ENCODE assay signal across 11 mouse cellular contexts in genomic region chr7:16821091-16821490, GRCm38 (mm10). TPM values are rescaled to one million over a fixed set of nuclear protein-coding genes. Genes with fewer than 3 reads are reported as not detected.
A peak's percentile ranks its signal among the peaks of the same experiment; 100 is the strongest.
DNase-seq lines count a peak whose midpoint lies in the region; ATAC-seq and TF ChIP-seq lines count a peak whose summit lies in the region.
"Had no signal": no experiment of that assay in that cellular context is flagged by ENCODE, and none has a peak within 500 bp of the region (broad histone marks: within the 10 kb centered on the region; RNA-seq: fewer than 3 reads in every experiment).

No protein-coding gene starts in this region.

- no peak for TF ChIP-seq EP300 in stomach, postnatal 0 days (optimal IDR thresholded peaks at IDR 0.05)

- no peak for ATAC-seq in cerebellum, adult (ENCODE audit: insufficient number of reproducible peaks, low FRiP score, low TSS enrichment)
- ATAC-seq in hindbrain, embryonic 16.5 days: no peak
- no peak for ATAC-seq in hindbrain, embryonic 12.5 days (ENCODE audit: low FRiP score)
- no peak for ATAC-seq in stomach, embryonic 16.5 days (ENCODE audit: insufficient read depth, low FRiP score)
- no peak for ATAC-seq in stomach, postnatal 0 days (ENCODE audit: low FRiP score, low TSS enrichment)
- ATAC-seq: lung, postnatal 0 days had no signal

- TF ChIP-seq POLR2A in olfactory bulb, adult 2 months (IDR thresholded peaks at IDR 0.05; ENCODE audit: insufficient read depth, low read depth, low read length): no peak

- peak overlapping the region; percentile 6; the same call in 1 of the 2 replicates for H3K4me2 ChIP-seq in hindbrain, embryonic 16.5 days (ENCODE audit: low read length)
- no peak overlapping the region for H3K4me2 ChIP-seq in hindbrain, embryonic 12.5 days (replicated peaks)
- H3K4me2 ChIP-seq in stomach, embryonic 16.5 days (ENCODE audit: low read depth, low read length): no peak overlapping the region
- H3K4me2 ChIP-seq in stomach, postnatal 0 days (replicated peaks; ENCODE audit: low read depth): no peak overlapping the region

- no peaks in the 10 kb centered on the region for H3K27me3 ChIP-seq in hindbrain, embryonic 16.5 days (replicated peaks; ENCODE audit: control insufficient read depth, insufficient read depth, low read length)
- no peaks in the 10 kb centered on the region for H3K27me3 ChIP-seq in hindbrain, embryonic 12.5 days
- H3K27me3 ChIP-seq in stomach, embryonic 16.5 days (ENCODE audit: control insufficient read depth, insufficient read depth, low read length): no peaks in the 10 kb centered on the region
- no peaks in the 10 kb centered on the region for H3K27me3 ChIP-seq in stomach, postnatal 0 days (ENCODE audit: control insufficient read depth, insufficient read depth, low read length)

- peaks cover 12% of the 10 kb centered on the region for H3K36me3 ChIP-seq in hindbrain, embryonic 16.5 days (ENCODE audit: control insufficient read depth, insufficient read depth, low read length)
- peaks cover 37% of the 10 kb centered on the region for H3K36me3 ChIP-seq in hindbrain, embryonic 12.5 days
- H3K36me3 ChIP-seq in stomach, embryonic 16.5 days (ENCODE audit: control insufficient read depth, insufficient read depth, low read length): 0 out of 2 replicates have a peak, but pooled peaks cover 3% of the 10 kb centered on the region
- H3K36me3 ChIP-seq in stomach, postnatal 0 days (ENCODE audit: control insufficient read depth, insufficient read depth, low read length): peaks cover 14% of the 10 kb centered on the region

- H3K9me3 ChIP-seq in hindbrain, embryonic 16.5 days (ENCODE audit: control insufficient read depth, low read length): no peaks in the 10 kb centered on the region
- no peaks in the 10 kb centered on the region for H3K9me3 ChIP-seq in hindbrain, embryonic 12.5 days (replicated peaks)
- no peaks in the 10 kb centered on the region for H3K9me3 ChIP-seq in stomach, embryonic 16.5 days (replicated peaks; ENCODE audit: control insufficient read depth, low read length)
- no peaks in the 10 kb centered on the region for H3K9me3 ChIP-seq in stomach, postnatal 0 days (ENCODE audit: control insufficient read depth, low read length)

- DNase-seq in cerebellum, adult 9-11 months: peak; percentile 30
- no peak for DNase-seq in stomach, postnatal 0 days (ENCODE audit: low spot score)
- DNase-seq in thymus, postnatal 14 days: no peak
- DNase-seq: gastrocnemius, postnatal 36 days had no signal

- H3K4me3 ChIP-seq in hindbrain, embryonic 16.5 days (ENCODE audit: low read length): no peak overlapping the region
- H3K4me3 ChIP-seq in hindbrain, embryonic 12.5 days: no peak overlapping the region
- H3K4me3 ChIP-seq in stomach, embryonic 16.5 days (replicated peaks; ENCODE audit: low read length): no peak overlapping the region
- no peak overlapping the region for H3K4me3 ChIP-seq in stomach, postnatal 0 days (ENCODE audit: low read depth, low read length)
- no peak overlapping the region for H3K4me3 ChIP-seq in olfactory bulb, adult 2 months (ENCODE audit: insufficient read depth, low read depth, low read length)
- H3K4me3 ChIP-seq: myocyte had no signal

- 38% methylated on average over 3 of the region's 3 CpGs for WGBS in hindbrain, embryonic 16.5 days
- 32% methylated on average over 3 of the region's 3 CpGs for WGBS in hindbrain, embryonic 12.5 days
- 57% methylated on average over 3 of the region's 3 CpGs for WGBS in stomach, embryonic 16.5 days
- 63% methylated on average over 3 of the region's 3 CpGs for WGBS in stomach, postnatal 0 days
- WGBS in olfactory bulb, adult 2 months: 58% methylated on average over 3 of the region's 3 CpGs

- no peak overlapping the region; the same call in 1 of the 2 replicates for H3K9ac ChIP-seq in hindbrain, embryonic 16.5 days (ENCODE audit: low read depth, low read length)
- no peak overlapping the region for H3K9ac ChIP-seq in hindbrain, embryonic 12.5 days
- H3K9ac ChIP-seq in stomach, embryonic 16.5 days (ENCODE audit: low read length): no peak overlapping the region
- no peak overlapping the region for H3K9ac ChIP-seq in stomach, postnatal 0 days (ENCODE audit: low read length)

- H3K27ac ChIP-seq in hindbrain, embryonic 16.5 days (ENCODE audit: low read depth, low read length): no peak overlapping the region
- H3K27ac ChIP-seq in hindbrain, embryonic 12.5 days: no peak overlapping the region
- H3K27ac ChIP-seq in stomach, embryonic 16.5 days (ENCODE audit: low read length): peak overlapping the region; percentile 13; the same call in 1 of the 2 replicates
- no peak overlapping the region for H3K27ac ChIP-seq in stomach, postnatal 0 days (replicated peaks)
- H3K27ac ChIP-seq in olfactory bulb, adult 2 months (ENCODE audit: insufficient read depth, low read depth, low read length): peak overlapping the region; percentile 77; the same call in 1 of the 2 replicates

- H3K4me1 ChIP-seq in hindbrain, embryonic 16.5 days (ENCODE audit: control insufficient read depth, insufficient read depth, low read depth, low read length): peaks cover 53% of the 10 kb centered on the region
- peaks cover 47% of the 10 kb centered on the region for H3K4me1 ChIP-seq in hindbrain, embryonic 12.5 days
- H3K4me1 ChIP-seq in stomach, embryonic 16.5 days (ENCODE audit: control insufficient read depth, insufficient read depth, low read length): peaks cover 31% of the 10 kb centered on the region
- peaks cover 14% of the 10 kb centered on the region for H3K4me1 ChIP-seq in stomach, postnatal 0 days (replicated peaks; ENCODE audit: control insufficient read depth, insufficient read depth)
- H3K4me1 ChIP-seq in olfactory bulb, adult 2 months (ENCODE audit: control insufficient read depth, insufficient read depth, low read length): peaks cover 50% of the 10 kb centered on the region

- no peak for TF ChIP-seq CTCF in stomach, postnatal 0 days (IDR thresholded peaks at IDR 0.05; ENCODE audit: low read depth)
- TF ChIP-seq CTCF in olfactory bulb, adult 2 months (IDR thresholded peaks at IDR 0.05; ENCODE audit: insufficient read depth, low read depth, low read length): no peak

RNA-seq across cellular contexts. Expression of gene Fkrp, which starts 4.6 kb away (rescaled TPM):
- 46.9 and 48.4 TPM in 2 replicates for polyA plus RNA-seq in hindbrain, embryonic 16.5 days (2015; fragmentation: Nextera tagmentation; extraction: Ambion mirVana)
- polyA plus RNA-seq in hindbrain, embryonic 12.5 days (2016; fragmentation: Nextera tagmentation; extraction: Ambion mirVana): 38.7 and 39.1 TPM in 2 replicates
- polyA plus RNA-seq in stomach, embryonic 16.5 days (2015; fragmentation: Nextera tagmentation; extraction: Ambion mirVana): 18.1 and 21.4 TPM in 2 replicates
- polyA plus RNA-seq in stomach, postnatal 0 days (2015; fragmentation: Nextera tagmentation; extraction: Ambion mirVana): 14.2 and 14.5 TPM in 2 replicates
- polyA plus RNA-seq in olfactory bulb, adult 2 months (2012; ENCODE audit: insufficient read depth, insufficient read length, low replicate concordance, missing spikeins): not detected in 2 replicates

RNA-seq across cellular contexts. Expression of gene Strn4, which starts 5.4 kb away (rescaled TPM):
- polyA plus RNA-seq in hindbrain, embryonic 16.5 days (2015; fragmentation: Nextera tagmentation; extraction: Ambion mirVana): 159 and 170 TPM in 2 replicates
- 180 and 183 TPM in 2 replicates for polyA plus RNA-seq in hindbrain, embryonic 12.5 days (2016; fragmentation: Nextera tagmentation; extraction: Ambion mirVana)
- polyA plus RNA-seq in stomach, embryonic 16.5 days (2015; fragmentation: Nextera tagmentation; extraction: Ambion mirVana): 68.5 and 80.0 TPM in 2 replicates
- 45.1 and 45.2 TPM in 2 replicates for polyA plus RNA-seq in stomach, postnatal 0 days (2015; fragmentation: Nextera tagmentation; extraction: Ambion mirVana)
- polyA plus RNA-seq in olfactory bulb, adult 2 months (2012; ENCODE audit: insufficient read depth, insufficient read length, low replicate concordance, missing spikeins): not detected in 2 replicates

RNA-seq across cellular contexts. Expression of gene Prkd2, which starts 21.6 kb away (rescaled TPM):
- 5.2 and 6.5 TPM in 2 replicates for polyA plus RNA-seq in hindbrain, embryonic 16.5 days (2015; fragmentation: Nextera tagmentation; extraction: Ambion mirVana)
- polyA plus RNA-seq in hindbrain, embryonic 12.5 days (2016; fragmentation: Nextera tagmentation; extraction: Ambion mirVana): 8.8 and 9.3 TPM in 2 replicates
- polyA plus RNA-seq in stomach, embryonic 16.5 days (2015; fragmentation: Nextera tagmentation; extraction: Ambion mirVana): 11.1 and 11.8 TPM in 2 replicates
- polyA plus RNA-seq in stomach, postnatal 0 days (2015; fragmentation: Nextera tagmentation; extraction: Ambion mirVana): 7.5 and 8.8 TPM in 2 replicates
- not detected in 2 replicates for polyA plus RNA-seq in olfactory bulb, adult 2 months (2012; ENCODE audit: insufficient read depth, insufficient read length, low replicate concordance, missing spikeins)

RNA-seq across cellular contexts. Expression of gene Slc1a5, which starts 40.0 kb away (rescaled TPM):
- polyA plus RNA-seq in hindbrain, embryonic 16.5 days (2015; fragmentation: Nextera tagmentation; extraction: Ambion mirVana): 9.6 and 11.5 TPM in 2 replicates
- polyA plus RNA-seq in hindbrain, embryonic 12.5 days (2016; fragmentation: Nextera tagmentation; extraction: Ambion mirVana): 20.2 and 20.5 TPM in 2 replicates
- 43.1 and 46.6 TPM in 2 replicates for polyA plus RNA-seq in stomach, embryonic 16.5 days (2015; fragmentation: Nextera tagmentation; extraction: Ambion mirVana)
- 48.6 and 53.5 TPM in 2 replicates for polyA plus RNA-seq in stomach, postnatal 0 days (2015; fragmentation: Nextera tagmentation; extraction: Ambion mirVana)
- not detected in 2 replicates for polyA plus RNA-seq in olfactory bulb, adult 2 months (2012; ENCODE audit: insufficient read depth, insufficient read length, low replicate concordance, missing spikeins)

RNA-seq across cellular contexts. Expression of gene Dact3, which starts 54.0 kb away (rescaled TPM):
- polyA plus RNA-seq in hindbrain, embryonic 16.5 days (2015; fragmentation: Nextera tagmentation; extraction: Ambion mirVana): 2.9 and 3.5 TPM in 2 replicates
- 9.0 and 10.4 TPM in 2 replicates for polyA plus RNA-seq in hindbrain, embryonic 12.5 days (2016; fragmentation: Nextera tagmentation; extraction: Ambion mirVana)
- polyA plus RNA-seq in stomach, embryonic 16.5 days (2015; fragmentation: Nextera tagmentation; extraction: Ambion mirVana): 2.3 TPM in 2 replicates
- 3.5 and 5.1 TPM in 2 replicates for polyA plus RNA-seq in stomach, postnatal 0 days (2015; fragmentation: Nextera tagmentation; extraction: Ambion mirVana)
- not detected in 2 replicates for polyA plus RNA-seq in olfactory bulb, adult 2 months (2012; ENCODE audit: insufficient read depth, insufficient read length, low replicate concordance, missing spikeins)

Comparison
In these comparisons a context has a peak if more than half of its experiments do, and no peak if none do; other contexts are left out.
1. H3K27ac ChIP-seq: peak in stomach, embryonic 16.5 days (single experiment) and olfactory bulb, adult 2 months (single experiment); none in hindbrain, embryonic 16.5 days (single experiment), hindbrain, embryonic 12.5 days (single experiment) and stomach, postnatal 0 days (single experiment).